Mouse (Mus musculus) hindbrain, embryonic 12.5 days (tissue): ENCODE data around the gene Sectm1a. TPM values are rescaled to one million over a fixed set of nuclear protein-coding genes. Genes with fewer than 3 reads are reported as not detected.

Experiments
- ATAC-seq: fragments of 200-750 bp; cut with Nextera tagmentation; 2 replicates; pipeline ENCODE4 v1.8.0; 2017; ENCODE audit warnings: moderate TSS enrichment; ENCODE audit not compliant: low FRiP score
- H3K27ac ChIP-seq: fragments of 300-500 bp; sonication (generic); 2 replicates; pipeline ENCODE4 v1.5.1; 2016; ENCODE audit warnings: mild to moderate bottlenecking
- H3K27me3 ChIP-seq: fragments of 300-500 bp; sonication (generic); 2 replicates; pipeline ENCODE4 v1.6.1; 2016; ENCODE audit warnings: mild to moderate bottlenecking
- H3K36me3 ChIP-seq: fragments of 300-500 bp; sonication (generic); 2 replicates; pipeline ENCODE4 v1.6.1; 2016; ENCODE audit warnings: mild to moderate bottlenecking
- H3K4me1 ChIP-seq: fragments of 300-500 bp; sonication (generic); 2 replicates; pipeline ENCODE4 v1.6.1; 2016
- H3K4me2 ChIP-seq: fragments of 300-500 bp; sonication (generic); replicated peaks from 2 replicates; pipeline ENCODE4 v1.6.1; 2016; ENCODE audit warnings: mild to moderate bottlenecking
- H3K4me3 ChIP-seq: fragments of 300-500 bp; sonication (generic); 2 replicates; pipeline ENCODE4 v1.5.1; 2016; ENCODE audit warnings: mild to moderate bottlenecking
- H3K9ac ChIP-seq: fragments of 300-500 bp; sonication (generic); 2 replicates; pipeline ENCODE4 v1.6.1; 2016; ENCODE audit warnings: mild to moderate bottlenecking, moderate library complexity
- H3K9me3 ChIP-seq: fragments of 300-500 bp; sonication (generic); replicated peaks from 2 replicates; pipeline ENCODE4 v1.6.1; 2016; ENCODE audit warnings: mild to moderate bottlenecking
- WGBS: fragments of 180-500 bp; shearing (Covaris S2); methylation state at CpG from one replicate; pipeline ENCODE4 v1.1.7; 2016; 5-methylcytosine and 5-hydroxymethylcytosine counted together
- polyA plus RNA-seq: library from polyadenylated mRNA; unstranded; fragments of >200 nt; fragmentation: Nextera tagmentation; extraction: Ambion mirVana; gene quantifications from 2 replicates; pipeline ENCODE4 v1.2.1, GENCODE M21; 2016

The Sectm1a gene
- polyA plus RNA-seq, 1 experiment from 2014 or later: not detected

DNA sequence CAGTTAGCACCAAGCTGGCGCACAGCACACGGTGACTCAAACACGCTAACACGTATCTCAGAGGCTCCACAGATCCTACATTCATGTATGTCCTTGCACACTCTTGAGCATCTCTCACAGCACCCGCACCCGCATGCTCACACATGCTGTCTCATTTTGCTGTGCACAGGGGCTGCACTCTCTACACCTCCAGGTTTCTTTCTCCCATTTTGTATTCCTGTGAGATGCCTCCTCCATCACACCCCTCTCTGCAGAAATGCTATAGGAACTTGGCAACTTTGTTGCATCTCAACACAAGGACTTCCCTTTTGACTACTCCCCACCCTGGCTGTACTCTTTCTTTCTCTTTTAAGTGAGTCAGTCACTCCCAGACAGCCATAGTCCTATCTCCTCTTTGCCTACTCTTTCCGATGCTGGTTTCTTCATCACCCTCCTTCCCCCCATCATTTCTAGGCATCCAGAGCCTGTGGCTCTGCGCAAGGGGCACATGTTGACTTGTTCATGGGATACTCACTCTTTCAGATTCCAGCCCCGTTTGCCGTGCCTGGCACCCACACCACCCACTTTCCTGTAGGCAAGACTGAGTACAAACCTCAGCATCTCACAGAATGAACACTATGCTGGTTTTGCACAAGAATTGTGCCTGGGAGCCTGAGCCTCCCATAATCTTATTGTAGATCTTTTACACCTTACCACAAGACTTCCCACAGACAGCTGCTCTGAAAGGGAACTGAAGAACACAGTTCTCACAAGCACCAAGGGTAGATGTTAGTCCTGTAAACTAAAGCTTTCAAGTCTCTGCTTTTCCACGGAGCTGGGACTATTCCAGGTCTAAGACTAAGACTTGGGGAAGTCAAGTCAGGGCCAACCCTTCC lies 42.4 kb downstream of the Sectm1a start:
- no peaks in the 10 kb centered on the region for H3K4me1 ChIP-seq
- no peaks in the 10 kb centered on the region for H3K36me3 ChIP-seq
- no peaks in the 10 kb centered on the region for H3K9me3 ChIP-seq
- no peak overlapping the region for H3K9ac ChIP-seq
- 90% methylated on average over 11 of the region's 11 CpGs for WGBS
- no peak overlapping the region for H3K27ac ChIP-seq
- ATAC-seq: no peak
- H3K4me2 ChIP-seq: no peak overlapping the region
- H3K27me3 ChIP-seq: peaks cover 6% of the 10 kb centered on the region
- H3K4me3 ChIP-seq: no peak overlapping the region

DNA sequence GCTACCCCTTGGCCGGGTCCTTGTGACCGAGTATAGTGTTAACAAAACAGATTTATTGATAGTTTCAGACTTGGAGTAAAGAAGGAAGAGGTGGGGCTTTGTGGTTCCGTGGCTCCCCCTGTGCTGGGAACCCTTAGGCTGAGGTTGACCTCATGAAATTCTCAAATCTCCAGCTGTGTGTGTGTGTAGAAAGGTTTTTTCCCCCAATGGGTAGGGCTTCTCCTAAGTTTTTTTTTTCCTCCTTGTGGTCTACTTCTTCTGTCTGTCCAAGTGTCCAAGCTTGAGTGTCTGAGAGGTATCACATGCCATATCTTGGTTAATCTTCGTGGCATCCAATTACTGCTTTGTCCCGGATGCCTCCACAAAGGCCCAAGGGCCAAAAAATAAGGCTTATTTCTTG lies 47.9 kb downstream of the Sectm1a start:
- no peaks in the 10 kb centered on the region for H3K9me3 ChIP-seq
- H3K4me3 ChIP-seq: no peak overlapping the region
- H3K36me3 ChIP-seq: no peaks in the 10 kb centered on the region
- no peak overlapping the region for H3K4me2 ChIP-seq
- H3K27me3 ChIP-seq: no peaks in the 10 kb centered on the region
- no peak overlapping the region for H3K9ac ChIP-seq
- no peak for ATAC-seq
- H3K4me1 ChIP-seq: no peaks in the 10 kb centered on the region
- WGBS: 83% methylated on average over 5 of the region's 5 CpGs
- H3K27ac ChIP-seq: no peak overlapping the region

GRCm38 (mm10) chr11:121027259-121027658 lies 53.8 kb downstream of the Sectm1a start:
- 83% methylated on average over 7 of the region's 7 CpGs for WGBS
- no peak for ATAC-seq
- Histone ChIP-seq H3K4me3 (no peak overlapping the region), H3K9ac (no peak overlapping the region), H3K27me3 (no peaks in the 10 kb centered on the region), H3K27ac (no peak overlapping the region), H3K36me3 (no peaks in the 10 kb centered on the region), H3K4me1 (no peaks in the 10 kb centered on the region), H3K4me2 (no peak overlapping the region), H3K9me3 (no peaks in the 10 kb centered on the region)

DNA sequence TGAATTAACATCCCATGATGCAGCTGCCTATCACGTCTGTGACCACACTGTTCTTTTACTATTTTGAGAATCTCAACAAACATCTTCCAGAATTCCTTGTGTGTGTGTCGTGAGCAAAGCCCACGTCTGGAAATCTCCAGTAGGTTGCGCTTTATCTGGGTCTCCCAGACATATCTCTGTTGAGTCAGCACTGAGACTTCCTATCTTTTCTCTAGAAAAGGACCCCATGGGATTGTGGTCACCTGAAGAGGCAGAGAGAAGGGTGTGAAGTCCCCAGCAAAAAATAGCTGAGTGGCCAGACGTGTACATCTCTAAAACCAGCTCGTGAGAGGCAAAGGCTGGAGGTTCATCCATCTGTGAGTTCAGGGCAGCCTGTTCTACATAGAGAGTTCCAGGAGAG lies 56.9 kb downstream of the Sectm1a start:
- no peak for ATAC-seq
- 77% methylated on average over 6 of the region's 6 CpGs for WGBS
- H3K4me2 ChIP-seq: no peak overlapping the region
- H3K9me3 ChIP-seq: no peaks in the 10 kb centered on the region
- H3K27me3 ChIP-seq: no peaks in the 10 kb centered on the region
- H3K4me3 ChIP-seq: no peak overlapping the region
- no peak overlapping the region for H3K9ac ChIP-seq
- no peaks in the 10 kb centered on the region for H3K36me3 ChIP-seq
- no peak overlapping the region for H3K27ac ChIP-seq
- H3K4me1 ChIP-seq: no peaks in the 10 kb centered on the region

DNA sequence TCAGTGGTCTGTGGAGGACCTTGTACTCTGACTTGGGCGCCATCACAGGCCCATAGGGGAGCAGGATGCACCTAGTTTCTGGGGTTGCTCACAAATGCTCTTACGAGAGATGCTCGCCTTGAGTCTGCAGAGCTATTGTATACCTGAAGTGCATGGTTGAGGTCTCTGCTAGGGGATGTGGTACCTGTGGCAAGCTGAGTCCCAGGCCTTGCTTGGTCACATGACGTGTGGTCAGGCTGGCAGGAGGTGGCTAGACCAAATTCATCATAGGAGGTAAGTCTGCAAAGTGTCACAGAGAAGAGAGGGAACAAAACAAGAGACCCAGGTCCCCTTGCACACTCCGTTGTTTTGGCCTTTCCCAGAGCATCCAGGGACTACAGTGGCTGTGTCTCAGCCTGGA lies 61.5 kb downstream of the Sectm1a start:
- H3K4me1 ChIP-seq: no peaks in the 10 kb centered on the region
- 89% methylated on average over 5 of the region's 5 CpGs for WGBS
- no peak overlapping the region for H3K4me2 ChIP-seq
- H3K9me3 ChIP-seq: no peaks in the 10 kb centered on the region
- H3K27ac ChIP-seq: no peak overlapping the region
- no peak overlapping the region for H3K4me3 ChIP-seq
- no peak overlapping the region for H3K9ac ChIP-seq
- H3K36me3 ChIP-seq: no peaks in the 10 kb centered on the region
- no peak for ATAC-seq
- H3K27me3 ChIP-seq: no peaks in the 10 kb centered on the region

- Histone ChIP-seq H3K9ac (no peak overlapping the region), H3K27ac (no peak overlapping the region), H3K4me1 (no peaks in the 10 kb centered on the region), H3K9me3 (no peaks in the 10 kb centered on the region), H3K4me3 (no peak overlapping the region), H3K36me3 (no peaks in the 10 kb centered on the region), H3K27me3 (no peaks in the 10 kb centered on the region), H3K4me2 (no peak overlapping the region)
- WGBS: 37% methylated on average over 3 of the region's 3 CpGs
- peak; percentile 58; the same call in 1 of the 2 replicates for ATAC-seq
These were observed 63.3 kb downstream of the Sectm1a start for GRCm38 (mm10) chr11:121017703-121018102.

Other genes with a start within 250 kb of the Sectm1a start
- gene Ccdc57, start 148.3 kb downstream of the Sectm1a start, polyA plus RNA-seq: 6.0 TPM in 2 replicates
- gene Slc16a3, start 132.7 kb downstream of the Sectm1a start, polyA plus RNA-seq: 43.9 and 45.9 TPM in 2 replicates
- 171 TPM in 2 replicates for gene Csnk1d, start 89.9 kb downstream of the Sectm1a start, polyA plus RNA-seq
- gene Cd7, start 41.8 kb downstream of the Sectm1a start, polyA plus RNA-seq: not detected in 2 replicates
- gene Sectm1b, start 17.7 kb downstream of the Sectm1a start, polyA plus RNA-seq: not detected in 2 replicates
- gene Tex19.2, start 37.5 kb upstream of the Sectm1a start, polyA plus RNA-seq: not detected in 2 replicates
- gene Tex19.1, start 64.9 kb upstream of the Sectm1a start, polyA plus RNA-seq: not detected in 2 replicates
- 0.32 and 0.35 TPM in 2 replicates for gene Uts2r, start 79.1 kb upstream of the Sectm1a start, polyA plus RNA-seq
- 9.6 and 11.7 TPM in 2 replicates for gene Hexdc, start 123.2 kb upstream of the Sectm1a start, polyA plus RNA-seq
- 17.7 and 19.2 TPM in 2 replicates for gene Ogfod3, start 123.5 kb upstream of the Sectm1a start, polyA plus RNA-seq
- gene Cybc1, start 148.1 kb upstream of the Sectm1a start, polyA plus RNA-seq: 40.6 and 40.8 TPM in 2 replicates
- gene Narf, start 156.0 kb upstream of the Sectm1a start, polyA plus RNA-seq: 86.0 and 87.3 TPM in 2 replicates
- gene Foxk2, start 178.8 kb upstream of the Sectm1a start, polyA plus RNA-seq: 10.7 and 11.1 TPM in 2 replicates